Mouse (Mus musculus): ENCODE results near the gene Leng9. TPM values are rescaled to one million over a fixed set of nuclear protein-coding genes. Genes with fewer than 3 reads are reported as not detected.

Gene Leng9
- polyA plus RNA-seq, 1 experiment from 2014 or later: 2.3 TPM

DNA sequence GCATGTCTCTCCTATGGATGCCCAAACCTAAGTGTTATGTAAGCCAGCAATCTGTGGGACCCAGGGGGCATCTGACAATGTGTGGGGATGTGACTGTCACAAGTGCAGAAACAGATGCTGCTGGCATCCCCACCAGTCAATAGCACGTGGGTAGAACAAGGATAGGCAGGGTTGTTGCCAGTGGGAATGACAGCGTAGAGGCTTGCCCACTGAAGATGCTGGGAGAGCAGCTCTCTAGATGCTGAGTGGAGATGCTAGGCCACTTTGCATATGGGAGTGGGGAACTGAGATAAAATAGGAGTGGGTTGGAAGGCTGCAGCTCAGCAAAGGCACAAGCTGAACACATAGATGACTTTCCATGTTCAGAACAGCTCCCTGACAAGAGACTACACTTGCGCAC is 17.6 kb downstream of the Leng9 start:
- no peak for ATAC-seq (ENCODE audit: insufficient number of reproducible peaks, low FRiP score)
- WGBS: 92% methylated on average over 3 of the region's 3 CpGs

DNA sequence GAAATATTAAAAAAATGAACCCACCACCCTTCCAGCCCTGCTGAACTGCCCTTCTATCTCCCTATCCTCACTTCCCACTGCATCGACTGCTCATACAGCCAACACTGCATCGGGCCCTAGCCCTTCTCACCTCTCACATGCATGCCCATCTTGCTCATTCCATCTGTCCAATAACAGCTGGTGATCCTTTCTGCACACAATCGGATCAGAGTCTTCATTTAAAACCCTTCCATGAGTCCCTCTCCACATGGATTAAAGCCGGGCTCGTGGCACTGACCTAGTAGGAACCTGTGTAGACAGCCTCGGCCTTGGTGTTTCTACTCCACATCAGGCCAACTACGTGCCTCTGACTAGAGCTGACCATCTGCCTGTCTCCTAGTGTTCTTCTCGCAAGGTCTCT is 18.2 kb downstream of the Leng9 start:
- Histone ChIP-seq H3K27ac (ENCODE audit: poor library complexity, severe bottlenecking) (no peak overlapping the region), H3K4me2 (no peak overlapping the region), H3K27me3 (replicated peaks) (no peaks in the 10 kb centered on the region), H3K9me3 (replicated peaks) (no peaks in the 10 kb centered on the region), H3K4me1 (replicated peaks) (peaks cover 3% of the 10 kb centered on the region; the same call in 1 of the 2 replicates), H3K4me3 (no peak overlapping the region), H3K36me3 (no peaks in the 10 kb centered on the region), H3K9ac (no peak overlapping the region)
- ATAC-seq (ENCODE audit: insufficient number of reproducible peaks, low FRiP score): no peak
- WGBS: 86% methylated on average over 8 of the region's 8 CpGs

More for the DNA sequence above, 17.6 kb downstream of the Leng9 start:
- H3K4me2 ChIP-seq: no peak overlapping the region
- no peak overlapping the region for H3K4me3 ChIP-seq
- H3K27me3 ChIP-seq (replicated peaks): no peaks in the 10 kb centered on the region
- no peaks in the 10 kb centered on the region for H3K36me3 ChIP-seq
- H3K27ac ChIP-seq (ENCODE audit: poor library complexity, severe bottlenecking): no peak overlapping the region
- no peaks in the 10 kb centered on the region for H3K9me3 ChIP-seq (replicated peaks)
- H3K9ac ChIP-seq: no peak overlapping the region
- peaks cover 4% of the 10 kb centered on the region for H3K4me1 ChIP-seq (replicated peaks)

- no peaks in the 10 kb centered on the region for H3K27me3 ChIP-seq (replicated peaks)
- H3K9ac ChIP-seq: no peak overlapping the region
- WGBS: 34% methylated on average over 13 of the region's 13 CpGs
- no peak overlapping the region for H3K4me3 ChIP-seq
- peak overlapping the region; percentile 43 for H3K4me2 ChIP-seq
- no peaks in the 10 kb centered on the region for H3K36me3 ChIP-seq
- ATAC-seq (ENCODE audit: insufficient number of reproducible peaks, low FRiP score): peak; percentile 67
- no peak overlapping the region for H3K27ac ChIP-seq (ENCODE audit: poor library complexity, severe bottlenecking)
- no peaks in the 10 kb centered on the region for H3K9me3 ChIP-seq (replicated peaks)
- peaks cover 3% of the 10 kb centered on the region; the same call in 1 of the 2 replicates for H3K4me1 ChIP-seq (replicated peaks)
Measured at GRCm38 (mm10) chr7:4130686-4131452, 19.3 kb downstream of the Leng9 start.

GRCm38 (mm10) chr7:4128860-4129259 is 21.3 kb downstream of the Leng9 start:
- Histone ChIP-seq H3K27me3 (replicated peaks) (0 out of 2 replicates have a peak, but pooled peaks cover under 1% of the 10 kb centered on the region), H3K36me3 (no peaks in the 10 kb centered on the region), H3K4me3 (no peak overlapping the region), H3K4me2 (no peak overlapping the region), H3K9ac (peak overlapping the region; percentile 38; the same call in 1 of the 2 replicates), H3K4me1 (replicated peaks) (peaks cover 3% of the 10 kb centered on the region; the same call in 1 of the 2 replicates), H3K27ac (ENCODE audit: poor library complexity, severe bottlenecking) (no peak overlapping the region), H3K9me3 (replicated peaks) (no peaks in the 10 kb centered on the region)
- no peak for ATAC-seq (ENCODE audit: insufficient number of reproducible peaks, low FRiP score)
- 42% methylated on average over 6 of the region's 6 CpGs for WGBS

DNA sequence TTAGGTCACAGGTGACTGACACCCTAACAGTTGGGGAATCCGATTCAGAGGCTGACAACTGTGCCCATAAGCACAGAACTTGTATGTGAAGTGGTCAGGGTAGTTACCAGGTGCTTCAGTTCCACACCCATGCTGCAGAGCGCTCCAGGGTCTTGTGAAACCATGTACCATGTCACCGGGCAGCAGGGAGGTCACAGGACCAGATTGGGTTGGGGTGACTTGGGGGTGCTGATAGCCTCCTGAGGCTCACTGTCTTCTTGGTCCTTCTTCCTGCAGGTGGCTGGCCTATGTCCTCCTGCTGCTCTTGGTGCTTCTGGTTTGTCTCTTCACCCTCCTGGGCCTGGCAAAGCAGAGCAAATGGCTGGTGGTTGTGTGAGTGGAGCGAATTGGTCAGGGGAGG is 22.3 kb downstream of the Leng9 start:
- H3K27me3 ChIP-seq (replicated peaks): 0 out of 2 replicates have a peak, but pooled peaks cover 7% of the 10 kb centered on the region
- no peak overlapping the region for H3K9ac ChIP-seq
- 76% methylated on average over 4 of the region's 4 CpGs for WGBS
- peaks cover 3% of the 10 kb centered on the region; the same call in 1 of the 2 replicates for H3K4me1 ChIP-seq (replicated peaks)
- no peak overlapping the region for H3K4me2 ChIP-seq
- no peak overlapping the region for H3K27ac ChIP-seq (ENCODE audit: poor library complexity, severe bottlenecking)
- no peak overlapping the region for H3K4me3 ChIP-seq
- H3K36me3 ChIP-seq: no peaks in the 10 kb centered on the region
- no peaks in the 10 kb centered on the region for H3K9me3 ChIP-seq (replicated peaks)
- ATAC-seq (ENCODE audit: insufficient number of reproducible peaks, low FRiP score): no peak

DNA sequence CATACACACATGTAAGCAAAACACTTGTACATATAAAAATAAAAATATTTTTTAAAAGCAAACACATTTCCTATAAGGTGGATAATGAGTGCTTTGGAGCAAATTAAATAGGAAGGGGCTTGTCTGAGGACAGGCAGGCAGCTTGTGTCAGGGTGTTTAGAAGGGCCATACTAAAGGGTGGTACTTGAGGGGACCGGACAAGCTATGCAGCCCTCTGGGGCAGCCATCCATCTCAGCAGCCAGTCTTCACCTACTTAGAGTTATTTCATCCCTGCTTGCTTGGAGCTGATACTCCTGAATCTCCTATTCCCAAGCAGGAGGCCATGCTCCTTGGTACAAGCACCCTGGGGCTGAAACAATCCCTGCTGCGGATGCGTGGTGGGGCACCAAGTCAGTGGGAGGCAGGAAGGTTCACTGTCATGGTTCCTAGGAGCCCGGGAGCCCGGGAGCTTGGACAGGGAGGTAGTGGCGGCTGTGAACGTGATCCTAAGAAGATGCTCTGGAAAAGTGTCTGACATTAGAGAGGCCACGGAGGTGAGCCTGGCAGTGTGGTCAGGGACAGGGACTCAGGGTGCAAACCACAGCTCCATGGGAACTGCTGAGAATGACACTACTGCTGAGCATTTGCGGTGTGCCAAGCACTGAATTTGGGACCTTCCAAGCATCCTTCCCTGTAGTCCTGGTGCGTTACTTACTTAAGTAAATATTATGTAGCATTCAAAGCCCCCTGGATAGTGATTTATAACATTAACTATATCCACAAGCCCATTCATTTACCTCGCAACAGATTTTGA is 23.0 kb downstream of the Leng9 start:
- WGBS: 76% methylated on average over 11 of the region's 11 CpGs
- no peaks in the 10 kb centered on the region for H3K9me3 ChIP-seq (replicated peaks)

DNA sequence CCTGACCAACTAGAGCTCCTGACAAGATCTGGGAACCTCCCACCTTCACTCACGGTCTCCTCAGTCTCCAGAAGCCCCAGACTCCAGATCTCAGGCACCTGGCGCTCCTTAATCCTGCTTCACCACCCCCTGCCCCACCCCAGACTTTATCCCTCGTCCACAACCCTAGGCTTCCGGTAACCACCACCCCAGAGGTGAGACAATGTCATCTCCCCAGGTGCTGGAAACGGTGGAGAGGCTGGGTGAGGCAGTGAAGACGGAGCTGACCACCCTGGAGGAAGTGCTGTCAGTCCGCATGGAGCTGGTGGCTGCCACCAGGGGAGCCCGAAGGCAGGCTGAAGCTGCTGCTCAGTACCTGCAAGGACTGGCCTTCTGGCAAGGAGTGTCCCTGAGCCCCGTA is 24.9 kb downstream of the Leng9 start:
- H3K27me3 ChIP-seq (replicated peaks): peaks cover 32% of the 10 kb centered on the region
- no peak overlapping the region for H3K4me2 ChIP-seq
- 17% methylated on average over 9 of the region's 9 CpGs for WGBS
- no peaks in the 10 kb centered on the region for H3K9me3 ChIP-seq (replicated peaks)
- H3K36me3 ChIP-seq: no peaks in the 10 kb centered on the region
- H3K27ac ChIP-seq (ENCODE audit: poor library complexity, severe bottlenecking): no peak overlapping the region
- ATAC-seq (ENCODE audit: insufficient number of reproducible peaks, low FRiP score): no peak
- no peaks in the 10 kb centered on the region for H3K4me1 ChIP-seq (replicated peaks)
- no peak overlapping the region for H3K9ac ChIP-seq
- no peak overlapping the region for H3K4me3 ChIP-seq

More for the DNA sequence above, 23.0 kb downstream of the Leng9 start:
- Histone ChIP-seq H3K4me2 (no peak overlapping the region), H3K27ac (ENCODE audit: poor library complexity, severe bottlenecking) (no peak overlapping the region), H3K27me3 (replicated peaks) (peaks cover 14% of the 10 kb centered on the region; the same call in 1 of the 2 replicates), H3K4me3 (no peak overlapping the region), H3K9ac (no peak overlapping the region), H3K36me3 (no peaks in the 10 kb centered on the region), H3K4me1 (replicated peaks) (peaks cover 3% of the 10 kb centered on the region; the same call in 1 of the 2 replicates)
- ATAC-seq (ENCODE audit: insufficient number of reproducible peaks, low FRiP score): no peak

GRCm38 (mm10) chr7:4124856-4125255 is 25.3 kb downstream of the Leng9 start:
- Histone ChIP-seq H3K36me3 (no peaks in the 10 kb centered on the region), H3K27ac (ENCODE audit: poor library complexity, severe bottlenecking) (no peak overlapping the region), H3K9me3 (replicated peaks) (no peaks in the 10 kb centered on the region), H3K4me1 (replicated peaks) (no peaks in the 10 kb centered on the region), H3K4me3 (no peak overlapping the region), H3K27me3 (replicated peaks) (peaks cover 35% of the 10 kb centered on the region), H3K4me2 (no peak overlapping the region), H3K9ac (no peak overlapping the region)
- ATAC-seq (ENCODE audit: insufficient number of reproducible peaks, low FRiP score): no peak
- 21% methylated on average over 5 of the region's 5 CpGs for WGBS

DNA sequence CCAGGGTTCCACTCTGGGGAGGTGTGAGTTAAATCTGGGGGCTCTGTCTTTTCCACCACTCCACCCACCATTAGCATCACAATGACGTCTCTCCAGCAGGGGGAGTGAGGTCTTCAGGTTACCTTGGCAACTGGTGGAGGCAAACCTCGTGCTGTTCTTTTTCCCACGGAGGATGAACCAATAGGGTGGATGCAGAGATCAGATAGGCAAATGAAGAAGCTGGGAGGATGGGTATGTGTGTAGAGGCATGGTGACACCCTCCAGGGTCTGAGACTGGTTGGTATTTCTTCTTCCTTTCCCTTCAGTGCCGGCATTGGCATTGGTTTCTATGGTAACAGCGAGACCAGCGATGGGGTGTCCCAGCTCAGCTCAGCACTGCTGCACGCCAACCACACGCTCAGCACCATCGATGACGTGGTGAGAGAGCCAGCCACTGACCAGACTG is 25.8 kb downstream of the Leng9 start:
- H3K9me3 ChIP-seq (replicated peaks): no peaks in the 10 kb centered on the region
- peaks cover 5% of the 10 kb centered on the region for H3K4me1 ChIP-seq (replicated peaks)
- H3K36me3 ChIP-seq: no peaks in the 10 kb centered on the region
- H3K4me2 ChIP-seq: peak overlapping the region; percentile 24
- no peak overlapping the region for H3K4me3 ChIP-seq
- H3K9ac ChIP-seq: no peak overlapping the region
- peaks cover 41% of the 10 kb centered on the region for H3K27me3 ChIP-seq (replicated peaks)
- ATAC-seq (ENCODE audit: insufficient number of reproducible peaks, low FRiP score): peak; percentile 33; the same call in 1 of the 2 replicates
- WGBS: 2% methylated on average over 10 of the region's 10 CpGs
- no peak overlapping the region for H3K27ac ChIP-seq (ENCODE audit: poor library complexity, severe bottlenecking)

DNA sequence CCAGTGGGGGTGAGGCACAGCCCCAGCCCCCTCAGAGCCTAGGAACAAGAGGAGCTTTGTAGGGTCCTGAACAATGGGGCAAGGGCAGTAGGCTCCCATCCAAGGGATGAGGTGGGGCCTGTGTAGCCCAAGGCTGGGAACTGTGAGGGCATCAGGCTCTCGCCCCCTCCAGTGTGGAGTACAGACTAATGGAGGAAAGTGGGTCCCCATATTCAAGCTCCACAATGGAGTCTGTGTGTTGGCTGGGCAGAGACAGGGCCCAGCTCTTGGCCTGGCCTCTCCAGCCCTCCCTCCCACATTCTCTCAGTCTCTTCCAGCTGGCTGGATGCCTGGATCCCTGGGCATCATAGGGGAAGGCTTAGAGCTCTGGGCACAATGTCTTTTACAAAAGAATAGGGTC is 26.4 kb downstream of the Leng9 start:
- no peak overlapping the region for H3K27ac ChIP-seq (ENCODE audit: poor library complexity, severe bottlenecking)
- no peaks in the 10 kb centered on the region for H3K9me3 ChIP-seq (replicated peaks)
- no peak for ATAC-seq (ENCODE audit: insufficient number of reproducible peaks, low FRiP score)
- H3K4me2 ChIP-seq: no peak overlapping the region
- peaks cover 7% of the 10 kb centered on the region for H3K4me1 ChIP-seq (replicated peaks)
- no peaks in the 10 kb centered on the region for H3K36me3 ChIP-seq
- 47% methylated on average over 1 of the region's 1 CpGs for WGBS
- no peak overlapping the region for H3K9ac ChIP-seq
- H3K4me3 ChIP-seq: no peak overlapping the region
- H3K27me3 ChIP-seq (replicated peaks): peaks cover 47% of the 10 kb centered on the region

DNA sequence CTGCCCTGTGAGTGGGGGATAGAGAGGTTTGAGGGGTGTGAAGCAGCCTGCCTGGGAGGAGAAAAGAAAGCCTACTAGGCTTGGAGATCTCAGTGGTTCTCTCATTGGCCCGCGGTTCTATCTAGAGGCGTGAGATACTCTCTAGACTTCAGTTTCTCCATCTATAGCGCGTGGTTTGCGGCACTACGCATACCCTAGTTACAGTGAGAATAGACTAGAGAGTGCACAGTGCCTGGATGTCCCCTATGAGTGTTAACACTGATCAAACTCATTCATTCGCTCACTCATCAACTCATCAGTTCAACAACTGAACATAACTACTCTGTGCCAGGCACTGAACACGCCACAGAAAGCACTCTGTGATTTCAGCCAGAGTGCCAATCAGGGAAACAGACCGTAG is 27.4 kb downstream of the Leng9 start:
- H3K27ac ChIP-seq (ENCODE audit: poor library complexity, severe bottlenecking): no peak overlapping the region
- no peak overlapping the region for H3K4me3 ChIP-seq
- no peaks in the 10 kb centered on the region for H3K36me3 ChIP-seq
- ATAC-seq (ENCODE audit: insufficient number of reproducible peaks, low FRiP score): no peak
- H3K9ac ChIP-seq: no peak overlapping the region
- H3K4me2 ChIP-seq: no peak overlapping the region
- H3K27me3 ChIP-seq (replicated peaks): peaks cover 56% of the 10 kb centered on the region
- H3K9me3 ChIP-seq (replicated peaks): no peaks in the 10 kb centered on the region
- WGBS: 76% methylated on average over 10 of the region's 10 CpGs
- peaks cover 7% of the 10 kb centered on the region for H3K4me1 ChIP-seq (replicated peaks)
